Mouse (Mus musculus) adrenal gland, postnatal 10 days (tissue): ENCODE data around the gene Aldh5a1. TPM values are rescaled to one million over a fixed set of nuclear protein-coding genes. Genes with fewer than 3 reads are reported as not detected.

Source experiments
- DNase-seq: peaks from one replicate; pipeline ENCODE4 v3.0.0; 2021; ENCODE audit warnings: mixed read lengths
- total RNA-seq, 2 experiments: library from RNA; stranded (reverse); gene quantifications; 2 replicates each; pipeline ENCODE4 v1.2.3; 2021

Aldh5a1 gene
- total RNA-seq, 2 experiments from 2014 or later = 16.6 to 19.7 TPM

DNA sequence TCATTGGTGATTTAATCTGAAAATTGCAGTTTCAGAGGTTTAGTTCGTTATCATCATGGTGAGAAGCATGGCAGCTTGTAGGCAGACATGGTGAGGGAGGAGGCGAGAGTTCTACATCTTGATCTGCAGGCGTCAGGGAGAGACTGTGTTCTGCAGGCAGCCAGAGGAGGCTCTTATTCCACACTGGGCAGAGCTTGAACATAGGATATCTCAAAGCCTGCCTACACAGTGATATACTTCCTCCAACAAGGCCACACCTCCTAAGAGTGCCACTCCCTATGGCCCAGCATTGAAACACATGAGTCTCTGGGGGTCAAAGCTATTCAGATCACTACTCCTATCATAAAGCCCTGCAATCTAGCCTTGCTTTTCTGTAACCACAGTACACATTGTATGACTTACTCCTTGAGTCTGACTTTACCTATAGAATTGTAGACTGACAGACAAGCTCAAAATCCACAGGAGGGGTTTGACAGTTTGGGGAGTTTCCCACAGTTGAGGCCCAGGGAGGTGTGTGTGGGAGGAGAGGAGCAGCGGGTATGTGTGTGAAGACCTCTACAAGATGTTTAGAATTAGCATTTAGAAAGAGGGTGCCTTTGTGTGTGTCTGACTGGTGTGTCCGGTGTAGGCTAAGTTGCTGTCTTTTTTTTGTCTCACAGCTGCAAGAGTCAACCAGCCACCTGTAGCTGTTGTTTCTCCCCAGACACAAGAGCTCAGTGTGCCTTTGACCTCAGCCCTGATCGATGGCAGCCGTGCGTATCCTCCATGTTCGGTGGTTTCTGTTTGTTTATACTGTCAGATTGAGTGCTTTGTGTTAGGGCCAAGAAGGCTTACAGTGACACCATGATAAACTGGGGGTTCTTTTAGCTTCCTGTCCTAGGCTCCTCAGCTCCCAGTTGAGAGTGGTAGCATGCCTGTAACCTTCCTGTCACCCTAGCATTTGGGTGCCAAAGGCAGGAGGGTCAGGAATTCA is 70.7 kb downstream of the Aldh5a1 start:
- DNase-seq = no peak

DNA sequence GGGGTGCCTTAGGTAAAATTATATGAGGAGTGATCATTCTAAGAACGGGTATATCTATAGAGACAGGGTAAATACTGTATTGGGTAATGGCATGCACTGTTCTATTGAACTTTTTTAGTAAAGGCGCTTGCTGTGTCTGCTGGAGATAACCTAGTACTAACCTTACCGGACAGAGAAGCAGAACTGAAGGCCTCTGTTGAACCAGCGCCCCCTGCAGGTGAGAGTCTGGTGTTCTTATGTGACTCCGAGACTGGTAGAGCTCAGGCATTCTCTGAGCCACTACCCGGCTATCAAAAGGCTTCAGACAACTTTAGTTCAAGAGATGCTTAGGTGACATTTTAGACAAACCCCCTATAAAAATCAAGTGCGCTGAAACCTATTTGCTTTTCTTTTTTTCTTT is 74.9 kb downstream of the Aldh5a1 start:
- peak; percentile 73 for DNase-seq

DNA sequence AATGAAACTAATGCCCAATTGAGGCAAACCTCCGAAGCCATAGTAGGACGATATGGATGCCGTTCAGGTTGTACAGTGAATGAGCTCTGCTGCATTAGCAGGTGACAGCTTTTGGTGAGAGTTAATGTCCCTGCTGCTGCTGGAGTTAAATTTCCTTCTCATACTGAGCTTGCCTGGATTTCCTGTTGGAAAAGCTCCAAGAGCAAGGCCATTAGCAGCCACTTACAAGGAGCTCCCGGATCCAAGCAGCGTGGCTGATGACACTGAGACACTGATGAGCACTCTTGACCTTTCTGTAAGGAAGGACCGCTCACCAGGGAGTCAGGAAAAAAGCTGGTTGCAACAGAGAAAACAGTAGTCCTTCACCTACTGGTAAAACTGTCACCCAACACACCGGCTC is 75.4 kb downstream of the Aldh5a1 start:
- DNase-seq = no peak

DNA sequence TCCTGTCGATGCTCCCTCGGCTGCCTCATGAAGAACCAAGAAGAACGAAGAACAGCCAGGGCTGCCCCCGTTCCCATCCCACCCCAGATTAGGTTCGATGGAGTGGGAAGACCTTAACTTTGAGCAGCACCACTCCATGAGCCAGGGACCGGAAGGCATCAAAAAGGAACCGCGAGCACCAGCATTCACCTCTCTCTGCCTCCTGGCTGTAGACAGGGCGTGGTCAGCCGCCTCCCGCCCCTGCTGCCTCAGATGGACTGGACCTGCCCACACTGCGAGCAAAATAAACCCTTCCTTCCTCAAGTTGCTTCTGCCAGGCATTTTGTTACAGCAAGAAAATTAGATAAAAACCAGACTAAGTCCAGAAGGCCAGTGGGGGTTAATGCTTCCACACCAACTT is 76.4 kb downstream of the Aldh5a1 start:
- no peak for DNase-seq

DNA sequence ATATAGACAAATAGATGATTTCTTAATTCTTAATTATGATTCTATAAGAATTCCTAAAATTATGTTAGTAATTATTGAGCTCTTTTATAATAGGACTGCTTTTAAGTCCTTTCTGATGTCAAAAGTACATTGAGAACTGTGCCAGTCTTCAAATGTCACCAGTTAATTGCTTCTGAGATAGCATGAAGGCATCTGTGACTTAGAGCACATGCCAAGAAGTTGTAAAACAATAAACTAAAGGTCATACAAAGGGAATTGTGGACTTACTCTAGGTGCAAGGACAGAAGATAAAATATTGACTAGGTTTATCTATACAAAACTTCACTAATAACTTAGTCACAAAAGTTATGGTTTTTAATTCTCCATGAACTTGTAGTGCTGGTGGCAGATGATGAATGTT is 78.3 kb downstream of the Aldh5a1 start:
- no peak for DNase-seq

Other genes starting within 250 kb of the Aldh5a1 start
- not detected for gene Armh2, start 196.4 kb downstream of the Aldh5a1 start, total RNA-seq
- 10 to 100 TPM; 19.9 to 31.3 TPM for gene Gmnn, start 175.7 kb downstream of the Aldh5a1 start, total RNA-seq
- 100 to 1,000 TPM; 149 to 152 TPM for gene BC005537, start 136.0 kb downstream of the Aldh5a1 start, total RNA-seq
- 100 to 1,000 TPM; 125 to 155 TPM for gene Acot13, start 106.1 kb downstream of the Aldh5a1 start, total RNA-seq
- gene Tdp2, start 106.0 kb downstream of the Aldh5a1 start, total RNA-seq = 10 to 100 TPM; 23.1 to 31.6 TPM
- 1 to 10 TPM; 1.2 to 1.4 TPM for gene D130043K22Rik, start 92.5 kb downstream of the Aldh5a1 start, total RNA-seq
- gene Gpld1, start 5.5 kb upstream of the Aldh5a1 start, total RNA-seq = 10 to 100 TPM in 1 of 2 experiments, 1 to 10 TPM in 1; 7.2 to 14.2 TPM
- 10 to 100 TPM; 45.6 to 73.5 TPM for gene Mrs2, start 82.7 kb upstream of the Aldh5a1 start, total RNA-seq
- under 1 TPM; 0.58 to 0.99 TPM for gene Dcdc2a, start 118.3 kb upstream of the Aldh5a1 start, total RNA-seq